Mouse (Mus musculus) heart, embryonic 14.5 days (tissue): Measurements from ENCODE around the gene Nfic. TPM values are rescaled to one million over a fixed set of nuclear protein-coding genes. Genes with fewer than 3 reads are reported as not detected.
A peak's percentile ranks its signal among the peaks of the same experiment; 100 is the strongest.

Experiments used
- ATAC-seq: fragments of 200-750 bp; cut with Nextera tagmentation; 2 replicates; pipeline ENCODE4 v1.8.0; 2017; ENCODE audit warnings: low read depth, moderate TSS enrichment; ENCODE audit not compliant: insufficient number of reproducible peaks, insufficient read depth, low FRiP score
- H3K27ac ChIP-seq, 2 experiments: fragments of 200-500 bp in 1 of 2; fragments of 300-500 bp in 1 of 2; sonication (generic) in 1 of 2; replicated peaks in 1 of 2; 2 replicates each; pipeline ENCODE4 v1.5.1; 2012 to 2014; ENCODE audit warnings: low read depth in 2 of 2, low read length in 2 of 2, control low read depth in 1 of 2, mild to moderate bottlenecking in 1 of 2, mixed read lengths in 1 of 2; ENCODE audit not compliant: control insufficient read depth in 1 of 2, insufficient read depth in 1 of 2
- H3K27me3 ChIP-seq: fragments of 300-500 bp; sonication (generic); 2 replicates; pipeline ENCODE4 v1.6.1; 2014; ENCODE audit warnings: mild to moderate bottlenecking, low read length, control low read depth; ENCODE audit not compliant: control insufficient read depth, insufficient read depth
- H3K36me3 ChIP-seq: fragments of 300-500 bp; sonication (generic); 2 replicates; pipeline ENCODE4 v1.6.1; 2014; ENCODE audit warnings: mild to moderate bottlenecking, control low read depth, low read length, mixed read lengths; ENCODE audit not compliant: control insufficient read depth, insufficient read depth
- H3K4me1 ChIP-seq, 2 experiments: fragments of 200-500 bp in 1 of 2; fragments of 300-500 bp in 1 of 2; sonication (generic) in 1 of 2; 2 replicates each; pipeline ENCODE4 v1.6.1; 2012 to 2014; ENCODE audit warnings: low read length in 2 of 2, control low read depth in 1 of 2, mixed read lengths in 1 of 2; ENCODE audit not compliant: control insufficient read depth in 2 of 2, insufficient read depth in 2 of 2
- H3K4me2 ChIP-seq: fragments of 300-500 bp; sonication (generic); 2 replicates; pipeline ENCODE4 v1.6.1; 2014; ENCODE audit warnings: mild to moderate bottlenecking, low read length
- H3K4me3 ChIP-seq, 2 experiments: fragments of 200-500 bp in 1 of 2; fragments of 300-500 bp in 1 of 2; sonication (generic) in 1 of 2; 2 replicates each; pipeline ENCODE4 v1.5.1; 2012 to 2014; ENCODE audit warnings: low read length in 2 of 2, mild to moderate bottlenecking in 2 of 2, control low read depth in 1 of 2, low read depth in 1 of 2, moderate library complexity in 1 of 2; ENCODE audit not compliant: control insufficient read depth in 1 of 2, insufficient read depth in 1 of 2
- H3K9ac ChIP-seq: fragments of 300-500 bp; sonication (generic); 2 replicates; pipeline ENCODE4 v1.6.1; 2014; ENCODE audit warnings: mild to moderate bottlenecking, low read length
- H3K9me3 ChIP-seq: fragments of 300-500 bp; sonication (generic); 2 replicates; pipeline ENCODE4 v1.6.1; 2016; ENCODE audit warnings: low read length, control low read depth; ENCODE audit not compliant: control insufficient read depth
- WGBS: fragments of 180-500 bp; shearing (Covaris S2); extraction: QIAGEN DNeasy Blood & Tissue Kit; methylation state at CpG from one replicate; pipeline ENCODE4 v1.1.7; 2014; 5-methylcytosine and 5-hydroxymethylcytosine counted together
- polyA plus RNA-seq: library from polyadenylated mRNA; unstranded; fragments of >200 nt; fragmentation: Nextera tagmentation; extraction: Ambion mirVana; gene quantifications from 2 replicates; pipeline ENCODE4 v1.2.1, GENCODE M21; 2014

Nfic gene
- polyA plus RNA-seq, 1 experiment from 2014 or later: 47.0 TPM

DNA sequence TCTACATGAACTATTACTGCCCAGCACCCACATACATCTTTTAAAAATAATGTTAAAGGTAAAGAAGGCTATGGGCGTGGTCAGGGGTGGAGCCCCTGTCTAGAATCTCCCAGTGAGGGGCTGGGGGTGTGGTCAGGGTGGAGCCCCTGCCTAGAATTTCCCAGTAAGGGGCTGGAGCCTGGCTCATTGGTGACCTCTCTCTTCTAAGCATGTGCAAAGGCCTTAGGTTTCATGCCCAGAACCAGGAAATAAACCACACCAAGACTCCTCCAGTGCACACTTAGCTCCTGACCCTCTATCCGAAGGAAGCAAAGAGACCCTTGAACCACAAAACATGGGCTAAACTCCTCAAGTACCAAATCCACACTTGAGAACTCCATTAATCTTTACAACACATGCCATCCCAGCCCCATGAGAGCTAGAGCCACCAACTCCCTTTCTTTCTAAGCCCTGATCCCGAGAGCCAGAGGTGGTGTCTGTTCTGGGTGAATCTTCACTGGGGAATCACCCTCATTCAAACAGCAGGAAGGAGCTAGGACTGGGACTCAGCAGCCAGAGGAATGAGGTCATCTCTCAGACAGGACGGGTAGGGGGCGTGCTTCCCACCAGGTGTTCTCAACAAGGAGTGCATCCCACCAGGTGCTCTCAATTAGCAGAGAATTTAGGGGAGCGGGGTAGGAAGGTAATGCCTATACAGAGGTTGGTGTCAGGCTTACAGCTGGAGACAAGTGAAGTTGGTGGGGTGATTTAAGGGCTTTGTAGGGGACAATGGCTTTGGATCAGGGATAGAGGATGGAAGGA is 78.7 kb downstream of the Nfic start:
- peak overlapping the region; percentile 77 for H3K4me2 ChIP-seq
- 39% methylated on average over 6 of the region's 6 CpGs for WGBS
- H3K27ac ChIP-seq: peak overlapping the region in 1 of 2 experiments; percentile 41; a peak in 2 of 4 replicates
- peak overlapping the region; percentile 95 for H3K9ac ChIP-seq
- H3K36me3 ChIP-seq: peaks cover 42% of the 10 kb centered on the region
- peaks cover 13 to 21% of the 10 kb centered on the region in 2 experiments for H3K4me1 ChIP-seq
- ATAC-seq: no peak
- H3K9me3 ChIP-seq: no peaks in the 10 kb centered on the region
- H3K27me3 ChIP-seq: no peaks in the 10 kb centered on the region
- peak overlapping the region; percentile 71 to 87 for H3K4me3 ChIP-seq

DNA sequence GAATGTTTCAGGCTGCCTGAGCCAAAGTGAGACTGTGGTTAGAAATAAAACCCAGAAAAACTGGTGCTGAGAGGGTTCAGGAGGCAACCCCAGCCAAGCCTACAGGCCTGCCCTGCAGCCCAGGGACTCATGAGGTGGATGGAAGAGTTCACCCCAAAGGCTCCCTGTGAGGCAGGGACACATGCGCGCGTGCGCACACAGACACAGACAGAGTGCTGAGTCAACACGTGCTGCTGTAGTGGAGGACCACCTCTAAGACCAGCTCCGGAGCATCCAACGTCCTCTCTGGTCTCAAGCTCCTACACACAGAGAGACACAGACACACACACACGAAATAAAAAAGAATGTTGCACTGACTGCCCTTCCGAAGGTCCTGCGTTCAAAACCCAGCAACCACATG is 80.1 kb downstream of the Nfic start:
- no peak overlapping the region for H3K4me2 ChIP-seq
- no peak overlapping the region for H3K9ac ChIP-seq
- ATAC-seq: no peak

DNA sequence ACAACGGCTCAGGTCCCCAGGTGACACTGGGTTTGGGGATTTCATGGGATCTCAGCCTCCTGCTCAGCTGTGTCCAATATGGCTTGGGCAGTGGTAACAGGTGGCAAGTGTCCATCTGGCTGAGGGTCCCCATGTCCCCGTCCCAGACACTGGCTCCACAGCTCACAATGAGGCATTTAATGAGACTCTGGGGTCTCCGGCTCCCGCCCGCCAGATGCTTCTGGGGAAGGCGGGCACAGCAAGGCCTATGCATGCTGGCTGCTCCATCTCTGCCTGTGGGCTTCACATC is 88.3 kb downstream of the Nfic start:
- peaks cover 29 to 40% of the 10 kb centered on the region in 2 experiments for H3K4me1 ChIP-seq

More for the DNA sequence above, 80.1 kb downstream of the Nfic start:
- WGBS: 92% methylated on average over 10 of the region's 10 CpGs
- peaks cover 57% of the 10 kb centered on the region for H3K36me3 ChIP-seq
- H3K27me3 ChIP-seq: no peaks in the 10 kb centered on the region
- H3K27ac ChIP-seq: no peak overlapping the region
- H3K4me1 ChIP-seq: peaks cover 13 to 20% of the 10 kb centered on the region in 2 experiments
- H3K4me3 ChIP-seq: no peak overlapping the region
- H3K9me3 ChIP-seq: no peaks in the 10 kb centered on the region

DNA sequence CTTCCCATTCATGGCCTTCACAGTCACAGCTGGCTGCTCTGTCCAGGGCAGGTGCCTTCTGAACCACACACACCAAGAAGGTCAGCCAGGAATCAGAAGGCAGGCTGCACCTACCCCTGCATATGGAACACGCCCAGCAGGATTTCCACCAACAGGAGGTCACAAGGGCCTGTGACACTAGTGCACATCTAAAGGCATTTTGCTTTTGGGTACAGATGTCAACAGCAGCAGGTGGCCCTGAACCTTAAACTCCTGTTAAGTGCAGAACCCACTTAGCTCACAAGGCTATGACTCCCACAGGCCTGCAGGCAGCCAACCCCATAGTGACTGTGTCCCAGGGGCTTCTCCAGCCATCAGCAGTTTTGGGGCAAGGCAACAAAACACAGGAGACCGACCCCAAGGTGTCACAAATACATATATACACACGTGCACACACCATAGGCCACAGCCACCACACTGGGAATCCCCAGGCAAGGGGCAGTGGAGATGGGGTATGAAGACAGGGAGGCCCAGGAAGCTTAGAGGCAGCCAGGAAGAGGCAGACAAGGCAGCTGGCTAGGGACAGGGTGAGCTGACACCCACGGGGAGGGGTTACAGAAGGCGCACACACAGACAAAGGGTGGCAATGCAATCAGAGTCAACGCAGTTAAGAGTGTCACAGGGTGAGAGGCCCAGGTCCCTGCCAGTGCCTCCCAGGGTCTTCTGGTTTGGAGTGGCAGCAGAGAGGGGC is 88.8 kb downstream of the Nfic start:
- peak overlapping the region in 1 of 2 experiments; percentile 7; a peak in 1 of 4 replicates for H3K27ac ChIP-seq
- no peak overlapping the region for H3K9ac ChIP-seq
- peaks cover 29 to 45% of the 10 kb centered on the region in 2 experiments for H3K4me1 ChIP-seq
- WGBS: 73% methylated on average over 6 of the region's 6 CpGs
- H3K36me3 ChIP-seq: peaks cover 62% of the 10 kb centered on the region
- no peak for ATAC-seq
- no peaks in the 10 kb centered on the region for H3K9me3 ChIP-seq
- H3K4me3 ChIP-seq: no peak overlapping the region
- H3K27me3 ChIP-seq: no peaks in the 10 kb centered on the region
- no peak overlapping the region for H3K4me2 ChIP-seq

More for the DNA sequence above, 88.3 kb downstream of the Nfic start:
- Histone ChIP-seq H3K4me3 (no peak overlapping the region), H3K27me3 (no peaks in the 10 kb centered on the region), H3K9me3 (no peaks in the 10 kb centered on the region), H3K27ac (no peak overlapping the region), H3K4me2 (no peak overlapping the region), H3K36me3 (peaks cover 60% of the 10 kb centered on the region), H3K9ac (no peak overlapping the region)
- no peak for ATAC-seq
- 88% methylated on average over 6 of the region's 6 CpGs for WGBS

DNA sequence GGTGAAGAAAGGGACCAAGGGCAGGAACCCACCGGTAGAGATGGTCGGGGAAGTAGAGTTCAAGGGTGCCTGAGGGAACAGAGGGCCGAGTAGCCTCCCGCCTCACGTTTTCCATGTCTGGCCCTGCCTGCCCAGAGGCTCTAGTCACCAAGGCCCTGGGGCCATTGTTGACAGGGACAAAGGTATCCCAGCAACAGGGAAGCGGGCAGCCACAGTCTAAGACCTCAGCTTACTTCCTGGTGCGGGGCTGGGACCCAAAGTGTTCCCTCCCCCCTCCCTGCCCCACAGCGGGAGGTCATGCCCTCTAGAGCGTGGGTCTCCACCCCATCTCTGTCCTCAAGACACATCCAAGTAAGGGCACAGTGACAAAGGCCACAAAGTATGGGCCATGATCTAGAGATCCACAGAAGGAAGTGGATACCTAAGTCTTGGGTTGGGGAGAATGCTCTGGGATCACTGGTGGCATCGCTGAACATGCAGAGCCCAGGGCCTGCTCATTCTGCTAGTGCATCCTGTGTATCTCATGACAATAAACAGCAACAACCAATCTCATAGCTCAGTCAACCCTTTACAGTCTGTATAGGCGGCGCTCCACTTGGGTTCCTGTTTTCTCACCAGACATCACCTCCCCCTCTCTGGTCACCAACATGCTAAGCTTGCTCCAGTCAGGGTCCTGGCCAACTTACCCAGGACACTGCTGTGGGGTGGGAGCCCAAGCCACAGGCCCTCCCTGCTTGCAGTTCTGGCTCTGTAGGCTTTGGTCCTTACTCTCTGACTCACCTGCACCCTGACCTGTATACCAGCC is 89.6 kb downstream of the Nfic start, which contains the start of gene 4930404N11Rik:
4930404N11Rik (minus strand) TSS at position 145 of the 805 bp plus-strand sequence.
- no peaks in the 10 kb centered on the region for H3K27me3 ChIP-seq
- H3K4me3 ChIP-seq: peak within 1 kb of the TSS; percentile 35 to 40; a peak in 3 of 4 replicates
- ATAC-seq: no peak
- H3K4me1 ChIP-seq: peaks cover 29 to 52% of the 10 kb centered on the region in 2 experiments
- peaks cover 61% of the 10 kb centered on the region for H3K36me3 ChIP-seq
- 29% methylated on average over 12 of the region's 12 CpGs for WGBS
- H3K9ac ChIP-seq: peak within 1 kb of the TSS; percentile 73
- H3K9me3 ChIP-seq: no peaks in the 10 kb centered on the region
- H3K27ac ChIP-seq: peak within 1 kb of the TSS in 1 of 2 experiments; percentile 48; a peak in 2 of 4 replicates
- peak within 1 kb of the TSS; percentile 69 for H3K4me2 ChIP-seq

DNA sequence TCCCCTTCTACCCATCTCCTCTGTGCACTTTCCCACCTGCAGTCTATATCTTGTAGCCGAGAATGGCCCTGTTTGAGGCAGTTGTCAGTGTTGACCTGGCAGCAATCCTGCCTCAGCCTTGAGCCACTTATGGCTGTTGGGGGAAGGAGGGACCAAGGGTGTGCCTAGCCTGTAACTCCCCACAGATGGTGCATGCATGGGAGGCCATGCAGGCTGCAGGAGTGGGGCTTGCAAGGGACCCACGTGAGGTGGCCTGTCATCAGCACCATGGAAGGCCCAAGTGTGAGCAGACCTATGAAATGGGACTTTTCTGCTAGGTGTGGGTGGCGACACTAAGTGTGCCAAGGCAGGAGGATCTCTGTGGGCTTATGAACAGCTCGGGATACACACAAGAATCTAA is 90.4 kb downstream of the Nfic start:
- Histone ChIP-seq H3K27ac (no peak overlapping the region; a peak in 1 of 4 replicates), H3K4me2 (peak overlapping the region; percentile 69), H3K9me3 (no peaks in the 10 kb centered on the region), H3K27me3 (no peaks in the 10 kb centered on the region), H3K36me3 (peaks cover 58% of the 10 kb centered on the region), H3K9ac (no peak overlapping the region), H3K4me1 (peaks cover 29 to 60% of the 10 kb centered on the region in 2 experiments), H3K4me3 (0 out of 4 replicates have a peak overlapping the region, but pooled peaks of 1 of the 2 experiments have one; percentile 35)
- ATAC-seq: no peak
- WGBS: 39% methylated on average over 4 of the region's 4 CpGs

DNA sequence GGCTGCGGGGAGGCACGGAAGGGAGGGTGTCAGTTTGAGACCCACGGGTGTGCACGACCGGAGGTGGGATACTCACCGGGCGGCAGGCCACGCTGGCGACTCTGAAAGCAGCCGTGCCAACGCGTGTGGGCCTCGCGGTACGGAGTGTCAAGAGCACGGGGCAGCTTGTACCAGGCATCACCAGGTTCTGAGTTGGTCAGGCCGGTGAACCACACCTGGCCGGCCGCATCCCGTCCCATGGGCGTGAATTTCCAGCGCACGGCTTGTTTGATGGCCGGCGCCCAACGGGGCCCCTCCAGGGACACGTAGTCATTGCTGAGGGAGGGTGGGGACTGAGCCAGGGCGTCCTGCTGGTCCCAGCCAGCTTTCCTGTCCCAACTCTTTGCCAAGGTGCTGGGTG is 90.8 kb downstream of the Nfic start:
- Histone ChIP-seq H3K4me1 (peaks cover 29 to 63% of the 10 kb centered on the region in 2 experiments), H3K9me3 (no peaks in the 10 kb centered on the region), H3K9ac (peak overlapping the region; percentile 73), H3K36me3 (peaks cover 55% of the 10 kb centered on the region), H3K27me3 (no peaks in the 10 kb centered on the region), H3K27ac (0 out of 4 replicates have a peak overlapping the region, but pooled peaks of 1 of the 2 experiments have one; percentile 22), H3K4me3 (peak overlapping the region; percentile 35 to 40), H3K4me2 (peak overlapping the region; percentile 69)
- WGBS: 6% methylated on average over 28 of the region's 28 CpGs
- ATAC-seq: no peak
